Mouse (Mus musculus): Measurements from ENCODE around the gene Gm1553. TPM values are rescaled to one million over a fixed set of nuclear protein-coding genes. Genes with fewer than 3 reads are reported as not detected.

Gene Gm1553
- polyA plus RNA-seq (2012; rRNA removed): not detected in 2 replicates

GRCm38 (mm10) chr10:82492518-82492917 lies at the start of gene Gm1553:
TSS of gene Gm1553 (minus strand) at chr10:82492618.

Other genes with a start within 250 kb of the Gm1553 start
- gene 4932415D10Rik, start 176.0 kb downstream of the Gm1553 start, polyA plus RNA-seq (2012; rRNA removed): not detected in 2 replicates
- gene Gm4924, start 138.4 kb downstream of the Gm1553 start, polyA plus RNA-seq (2012; rRNA removed): not detected in 2 replicates
- gene 1190007I07Rik, start 130.6 kb upstream of the Gm1553 start, polyA plus RNA-seq (2012; rRNA removed): 20.6 and 27.7 TPM in 2 replicates
- 4.9 and 6.8 TPM in 2 replicates for gene Tdg, start 137.2 kb upstream of the Gm1553 start, polyA plus RNA-seq (2012; rRNA removed)
- 0.49 and 0.58 TPM in 2 replicates for gene Glt8d2, start 198.0 kb upstream of the Gm1553 start, polyA plus RNA-seq (2012; rRNA removed)
- gene Hcfc2, start 203.5 kb upstream of the Gm1553 start, polyA plus RNA-seq (2012; rRNA removed): 1.2 and 1.8 TPM in 2 replicates

Measured in stomach, adult 2 months (tissue).